Comparison of ENCODE assay signal across 8 mouse cellular contexts in genomic region chr3:31145641-31146290, GRCm38 (mm10). TPM values are rescaled to one million over a fixed set of nuclear protein-coding genes. Genes with fewer than 3 reads are reported as not detected.
DNase-seq lines count a peak whose midpoint lies in the region; ATAC-seq and TF ChIP-seq lines count a peak whose summit lies in the region.

No protein-coding gene starts in this region.

- no peaks in the 10 kb centered on the region for H3K4me1 ChIP-seq in ES-Bruce4 (ENCODE audit: control insufficient read depth, insufficient read depth, low read length)
- H3K4me1 ChIP-seq in forebrain, embryonic 10.5 days: peaks cover 12% of the 10 kb centered on the region
- peaks cover 12% of the 10 kb centered on the region for H3K4me1 ChIP-seq in heart, embryonic 15.5 days (replicated peaks)
- peaks cover 9% of the 10 kb centered on the region for H3K4me1 ChIP-seq in liver, embryonic 13.5 days (replicated peaks)

- H3K4me2 ChIP-seq in heart, embryonic 15.5 days: peak overlapping the region; percentile 34
- H3K4me2 ChIP-seq in liver, embryonic 13.5 days: peak overlapping the region; percentile 31

- no peak for TF ChIP-seq POLR2A in ES-Bruce4 (IDR thresholded peaks at IDR 0.05; ENCODE audit: insufficient read depth, low read length)
- TF ChIP-seq POLR2A in brain, embryonic 14.5 days (IDR thresholded peaks at IDR 0.05; ENCODE audit: borderline replicate concordance, extremely low read depth, insufficient read depth, insufficient read length, poor library complexity, severe bottlenecking): no peak

- no peaks in the 10 kb centered on the region for H3K36me3 ChIP-seq in ES-Bruce4 (ENCODE audit: control insufficient read depth, insufficient read depth, low read length, poor library complexity, severe bottlenecking)
- no peaks in the 10 kb centered on the region for H3K36me3 ChIP-seq in forebrain, embryonic 10.5 days (replicated peaks)
- H3K36me3 ChIP-seq in heart, embryonic 15.5 days: no peaks in the 10 kb centered on the region
- no peaks in the 10 kb centered on the region for H3K36me3 ChIP-seq in liver, embryonic 13.5 days

- WGBS in forebrain, embryonic 10.5 days: 15% methylated on average over 14 of the region's 14 CpGs
- 13% methylated on average over 14 of the region's 14 CpGs for WGBS in heart, embryonic 15.5 days
- 11% methylated on average over 14 of the region's 14 CpGs for WGBS in liver, embryonic 13.5 days (ENCODE audit: insufficient replicate concordance)

- peak; percentile 94 for DNase-seq in brain, embryonic 14.5 days (ENCODE audit: low read depth)
- DNase-seq in forebrain, embryonic 10.5 days (ENCODE audit: extremely low spot score, low spot score): peak; percentile 63
- DNase-seq in kidney, postnatal 10 days: peak; percentile 87
- DNase-seq in liver, embryonic 13.5 days: peak; percentile 25
- DNase-seq in natural killer cell, adult 2 months (ENCODE audit: low spot score in 2 of 2): peak; percentile 32 to 61
- peak; percentile 76 for DNase-seq in thymus, postnatal 0 days (ENCODE audit: low spot score)

- TF ChIP-seq EP300 in ES-Bruce4 (IDR thresholded peaks at IDR 0.05; ENCODE audit: insufficient read depth, low read depth, low read length): no peak

- no peak overlapping the region for H3K9ac ChIP-seq in ES-Bruce4 (ENCODE audit: low read depth, poor library complexity, severe bottlenecking)
- no peak overlapping the region for H3K9ac ChIP-seq in heart, embryonic 15.5 days
- H3K9ac ChIP-seq in liver, embryonic 13.5 days: no peak overlapping the region

- peak; percentile 94 for TF ChIP-seq CTCF in ES-Bruce4 (IDR thresholded peaks at IDR 0.05; ENCODE audit: low read depth, low read length)
- TF ChIP-seq CTCF in brain, embryonic 14.5 days (IDR thresholded peaks at IDR 0.05; ENCODE audit: borderline replicate concordance, extremely low read depth, insufficient read depth, insufficient read length): peak; percentile 92

- no peaks in the 10 kb centered on the region for H3K27me3 ChIP-seq in ES-Bruce4 (ENCODE audit: control insufficient read depth, insufficient read depth, low read length, poor library complexity, severe bottlenecking)
- peaks cover 46% of the 10 kb centered on the region for H3K27me3 ChIP-seq in forebrain, embryonic 10.5 days (ENCODE audit: poor library complexity, severe bottlenecking)
- peaks cover 27% of the 10 kb centered on the region for H3K27me3 ChIP-seq in heart, embryonic 15.5 days
- H3K27me3 ChIP-seq in liver, embryonic 13.5 days: peaks cover 32% of the 10 kb centered on the region

- peak; percentile 77; the same call in 1 of the 2 replicates for ATAC-seq in heart, embryonic 15.5 days (replicated peaks; ENCODE audit: insufficient number of reproducible peaks, insufficient read depth, low FRiP score, low read depth)
- peak; percentile 82 for ATAC-seq in liver, embryonic 13.5 days (ENCODE audit: low read depth)

- no peaks in the 10 kb centered on the region for H3K9me3 ChIP-seq in ES-Bruce4 (replicated peaks; ENCODE audit: control insufficient read depth, insufficient read depth, low read length, poor library complexity, severe bottlenecking)
- H3K9me3 ChIP-seq in forebrain, embryonic 10.5 days: no peaks in the 10 kb centered on the region
- no peaks in the 10 kb centered on the region for H3K9me3 ChIP-seq in heart, embryonic 15.5 days (replicated peaks)
- H3K9me3 ChIP-seq in liver, embryonic 13.5 days (replicated peaks): no peaks in the 10 kb centered on the region

- H3K27ac ChIP-seq in ES-Bruce4 (ENCODE audit: insufficient read depth, low read length): no peak overlapping the region
- H3K27ac ChIP-seq in forebrain, embryonic 10.5 days: no peak overlapping the region
- no peak overlapping the region for H3K27ac ChIP-seq in heart, embryonic 15.5 days
- no peak overlapping the region for H3K27ac ChIP-seq in liver, embryonic 13.5 days

- H3K4me3 ChIP-seq in ES-Bruce4 (ENCODE audit: low read depth, low read length): no peak overlapping the region
- H3K4me3 ChIP-seq in forebrain, embryonic 10.5 days: no peak overlapping the region
- no peak overlapping the region for H3K4me3 ChIP-seq in heart, embryonic 15.5 days
- H3K4me3 ChIP-seq in liver, embryonic 13.5 days (replicated peaks): no peak overlapping the region

RNA-seq across cellular contexts. Expression of gene Cldn11, which starts 4.0 kb away (rescaled TPM):
- polyA plus RNA-seq in ES-Bruce4 (2011; ENCODE audit: insufficient read depth, insufficient read length, low read depth, missing spikeins): 0.59 and 0.85 TPM in 2 replicates
- polyA plus RNA-seq in brain, embryonic 14.5 days (2012; rRNA removed): 30.6 and 31.3 TPM in 2 replicates
- 9.0 TPM in 2 replicates for polyA plus RNA-seq in forebrain, embryonic 10.5 days (2016; fragmentation: Nextera tagmentation; extraction: Ambion mirVana)
- polyA plus RNA-seq in heart, embryonic 15.5 days (2015; fragmentation: Nextera tagmentation; extraction: Ambion mirVana): 7.8 and 9.3 TPM in 2 replicates
- 0.12 and 0.30 TPM in 2 replicates for polyA plus RNA-seq in liver, embryonic 13.5 days (2015; fragmentation: Nextera tagmentation; extraction: Ambion mirVana)
- polyA plus RNA-seq in thymus, postnatal 0 days (2015; fragmentation: Nextera tagmentation; extraction: Ambion mirVana): 0.21 and 0.55 TPM in 2 replicates

RNA-seq across cellular contexts. Expression of gene Skil, which starts 50.9 kb away (rescaled TPM):
- 64.4 and 69.6 TPM in 2 replicates for polyA plus RNA-seq in ES-Bruce4 (2011; ENCODE audit: insufficient read depth, insufficient read length, low read depth, missing spikeins)
- 18.7 and 24.5 TPM in 2 replicates for polyA plus RNA-seq in brain, embryonic 14.5 days (2012; rRNA removed)
- 24.2 and 25.5 TPM in 2 replicates for polyA plus RNA-seq in forebrain, embryonic 10.5 days (2016; fragmentation: Nextera tagmentation; extraction: Ambion mirVana)
- polyA plus RNA-seq in heart, embryonic 15.5 days (2015; fragmentation: Nextera tagmentation; extraction: Ambion mirVana): 12.3 and 13.2 TPM in 2 replicates
- polyA plus RNA-seq in liver, embryonic 13.5 days (2015; fragmentation: Nextera tagmentation; extraction: Ambion mirVana): 4.9 and 5.8 TPM in 2 replicates
- polyA plus RNA-seq in thymus, postnatal 0 days (2015; fragmentation: Nextera tagmentation; extraction: Ambion mirVana): 14.6 and 17.0 TPM in 2 replicates

Comparison
In these comparisons a context has a peak if more than half of its experiments do, and no peak if none do; other contexts are left out.
1. DNase-seq: peak in every context shown above with its lines; median percentile 94 in brain, embryonic 14.5 days; 87 in kidney, postnatal 10 days; 76 in thymus, postnatal 0 days; 63 in forebrain, embryonic 10.5 days; 46 in natural killer cell, adult 2 months; 25 in liver, embryonic 13.5 days.